Mouse (Mus musculus) heart, embryonic 12.5 days (tissue): ENCODE data around the gene Cd3eap. TPM values are rescaled to one million over a fixed set of nuclear protein-coding genes. Genes with fewer than 3 reads are reported as not detected.

Experiments
- ATAC-seq: fragments of 200-750 bp; cut with Nextera tagmentation; 2 replicates; pipeline ENCODE4 v1.8.0; 2017; ENCODE audit warnings: moderate TSS enrichment, moderate library complexity; ENCODE audit not compliant: insufficient number of reproducible peaks, low FRiP score
- H3K27ac ChIP-seq: fragments of 300-500 bp; sonication (generic); 2 replicates; pipeline ENCODE4 v1.5.1; 2016; ENCODE audit warnings: mild to moderate bottlenecking, moderate library complexity; ENCODE audit not compliant: poor library complexity, severe bottlenecking
- H3K27me3 ChIP-seq: fragments of 300-500 bp; sonication (generic); replicated peaks from 2 replicates; pipeline ENCODE4 v1.6.1; 2016; ENCODE audit warnings: mild to moderate bottlenecking, moderate library complexity
- H3K36me3 ChIP-seq: fragments of 300-500 bp; sonication (generic); 2 replicates; pipeline ENCODE4 v1.6.1; 2016; ENCODE audit warnings: mild to moderate bottlenecking, moderate library complexity
- H3K4me1 ChIP-seq: fragments of 300-500 bp; sonication (generic); replicated peaks from 2 replicates; pipeline ENCODE4 v1.6.1; 2016; ENCODE audit warnings: mild to moderate bottlenecking
- H3K4me2 ChIP-seq: fragments of 300-500 bp; sonication (generic); 2 replicates; pipeline ENCODE4 v1.6.1; 2016; ENCODE audit warnings: mild to moderate bottlenecking, moderate library complexity
- H3K4me3 ChIP-seq: fragments of 300-500 bp; sonication (generic); 2 replicates; pipeline ENCODE4 v1.5.1; 2016; ENCODE audit warnings: mild to moderate bottlenecking
- H3K9ac ChIP-seq: fragments of 300-500 bp; sonication (generic); 2 replicates; pipeline ENCODE4 v1.6.1; 2016; ENCODE audit warnings: mild to moderate bottlenecking, moderate library complexity
- H3K9me3 ChIP-seq: fragments of 300-500 bp; sonication (generic); replicated peaks from 2 replicates; pipeline ENCODE4 v1.6.1; 2016; ENCODE audit warnings: mild to moderate bottlenecking, moderate library complexity
- WGBS: fragments of 180-500 bp; shearing (Covaris S2); methylation state at CpG from one replicate; pipeline ENCODE4 v1.1.7; 2016; 5-methylcytosine and 5-hydroxymethylcytosine counted together
- polyA plus RNA-seq: library from polyadenylated mRNA; unstranded; fragments of >200 nt; fragmentation: Nextera tagmentation; extraction: Ambion mirVana; gene quantifications from 2 replicates; pipeline ENCODE4 v1.2.1, GENCODE M21; 2016

Cd3eap gene
- 17.6 and 18.4 TPM in 2 replicates for polyA plus RNA-seq

GRCm38 (mm10) chr7:19359299-19359891 is at the start of gene Cd3eap, which contains the start of gene Ppp1r13l:
Gene Cd3eap, minus strand, starts transcription at chr7:19359483.
Gene Ppp1r13l, plus strand, starts transcription at chr7:19359749.
- peak within 1 kb of the TSS; percentile 70 for H3K27ac ChIP-seq
- ATAC-seq: peak; percentile 68
- no peaks in the 10 kb centered on the region for H3K27me3 ChIP-seq
- H3K4me3 ChIP-seq: peak within 1 kb of the TSS; percentile 89
- H3K4me1 ChIP-seq: peaks cover 45% of the 10 kb centered on the region
- peaks cover 35% of the 10 kb centered on the region for H3K36me3 ChIP-seq
- no peaks in the 10 kb centered on the region for H3K9me3 ChIP-seq
- H3K9ac ChIP-seq: peak within 1 kb of the TSS; percentile 85
- H3K4me2 ChIP-seq: peak within 1 kb of the TSS; percentile 88
- WGBS: under 1% methylated on average over 31 of the region's 31 CpGs

GRCm38 (mm10) chr7:19405417-19405816 is 46.1 kb upstream of the Cd3eap start:
- H3K4me3 ChIP-seq: peak overlapping the region; percentile 14; the same call in 1 of the 2 replicates
- H3K4me2 ChIP-seq: peak overlapping the region; percentile 58; the same call in 1 of the 2 replicates
- H3K9ac ChIP-seq: no peak overlapping the region
- H3K4me1 ChIP-seq: peaks cover 24% of the 10 kb centered on the region
- peaks cover 50% of the 10 kb centered on the region for H3K27me3 ChIP-seq
- H3K36me3 ChIP-seq: no peaks in the 10 kb centered on the region
- no peak overlapping the region for H3K27ac ChIP-seq
- peak; percentile 43; the same call in 1 of the 2 replicates for ATAC-seq
- WGBS: 3% methylated on average over 19 of the region's 19 CpGs
- H3K9me3 ChIP-seq: peaks cover 8% of the 10 kb centered on the region; the same call in 1 of the 2 replicates

GRCm38 (mm10) chr7:19404476-19404875 is 45.2 kb upstream of the Cd3eap start, which contains the start of gene Ckm:
Gene Ckm, plus strand, starts transcription at chr7:19404776.
- H3K36me3 ChIP-seq: no peaks in the 10 kb centered on the region
- peaks cover 8% of the 10 kb centered on the region; the same call in 1 of the 2 replicates for H3K9me3 ChIP-seq
- H3K4me3 ChIP-seq: peak within 1 kb of the TSS; percentile 64
- H3K9ac ChIP-seq: peak within 1 kb of the TSS; percentile 72
- H3K27me3 ChIP-seq: peaks cover 56% of the 10 kb centered on the region
- H3K27ac ChIP-seq: no peak within 1 kb of the TSS
- no peak for ATAC-seq
- 52% methylated on average over 7 of the region's 7 CpGs for WGBS
- H3K4me1 ChIP-seq: peaks cover 20% of the 10 kb centered on the region
- H3K4me2 ChIP-seq: peak within 1 kb of the TSS; percentile 97

GRCm38 (mm10) chr7:19403731-19404296 is 44.5 kb upstream of the Cd3eap start, which contains the start of gene Klc3:
Gene Klc3, minus strand, starts transcription at chr7:19404104.
- peak within 1 kb of the TSS; percentile 72 for H3K9ac ChIP-seq
- peak; percentile 82 for ATAC-seq
- WGBS: under 1% methylated on average over 62 of the region's 62 CpGs
- H3K4me1 ChIP-seq: peaks cover 22% of the 10 kb centered on the region
- H3K9me3 ChIP-seq: peaks cover 8% of the 10 kb centered on the region; the same call in 1 of the 2 replicates
- H3K4me2 ChIP-seq: peak within 1 kb of the TSS; percentile 97
- H3K4me3 ChIP-seq: peak within 1 kb of the TSS; percentile 64
- H3K36me3 ChIP-seq: no peaks in the 10 kb centered on the region
- peaks cover 62% of the 10 kb centered on the region for H3K27me3 ChIP-seq
- no peak within 1 kb of the TSS for H3K27ac ChIP-seq

GRCm38 (mm10) chr7:19402535-19403112 is 43.3 kb upstream of the Cd3eap start:
- 79% methylated on average over 9 of the region's 9 CpGs for WGBS
- H3K4me1 ChIP-seq: peaks cover 22% of the 10 kb centered on the region
- no peak overlapping the region for H3K27ac ChIP-seq
- no peaks in the 10 kb centered on the region for H3K36me3 ChIP-seq
- H3K4me3 ChIP-seq: no peak overlapping the region
- no peak overlapping the region for H3K4me2 ChIP-seq
- peaks cover 8% of the 10 kb centered on the region; the same call in 1 of the 2 replicates for H3K9me3 ChIP-seq
- peaks cover 67% of the 10 kb centered on the region for H3K27me3 ChIP-seq
- no peak overlapping the region for H3K9ac ChIP-seq
- no peak for ATAC-seq

GRCm38 (mm10) chr7:19400946-19401345 is 41.7 kb upstream of the Cd3eap start:
- ATAC-seq: no peak
- H3K36me3 ChIP-seq: peaks cover 2% of the 10 kb centered on the region; the same call in 1 of the 2 replicates
- no peak overlapping the region for H3K27ac ChIP-seq
- no peak overlapping the region for H3K9ac ChIP-seq
- H3K4me1 ChIP-seq: peaks cover 22% of the 10 kb centered on the region
- WGBS: 72% methylated on average over 4 of the region's 4 CpGs
- no peak overlapping the region for H3K4me2 ChIP-seq
- no peak overlapping the region for H3K4me3 ChIP-seq
- peaks cover 63% of the 10 kb centered on the region for H3K27me3 ChIP-seq
- peaks cover 8% of the 10 kb centered on the region; the same call in 1 of the 2 replicates for H3K9me3 ChIP-seq

GRCm38 (mm10) chr7:19399496-19400280 is 40.4 kb upstream of the Cd3eap start:
- ATAC-seq: 0 out of 2 replicates have a peak, but pooled peaks have one; percentile 19
- H3K4me2 ChIP-seq: peak overlapping the region; percentile 82
- 3% methylated on average over 27 of the region's 27 CpGs for WGBS
- H3K4me1 ChIP-seq: peaks cover 20% of the 10 kb centered on the region
- H3K4me3 ChIP-seq: peak overlapping the region; percentile 44
- peak overlapping the region; percentile 66 for H3K9ac ChIP-seq
- peaks cover 14% of the 10 kb centered on the region for H3K36me3 ChIP-seq
- no peak overlapping the region for H3K27ac ChIP-seq
- peaks cover 57% of the 10 kb centered on the region for H3K27me3 ChIP-seq
- H3K9me3 ChIP-seq: peaks cover 8% of the 10 kb centered on the region; the same call in 1 of the 2 replicates

- no peak overlapping the region for H3K4me3 ChIP-seq
- peaks cover 6% of the 10 kb centered on the region for H3K4me1 ChIP-seq
- no peak overlapping the region for H3K4me2 ChIP-seq
- no peaks in the 10 kb centered on the region for H3K9me3 ChIP-seq
- peaks cover 11% of the 10 kb centered on the region for H3K27me3 ChIP-seq
- no peak for ATAC-seq
- peaks cover 65% of the 10 kb centered on the region for H3K36me3 ChIP-seq
- no peak overlapping the region for H3K27ac ChIP-seq
- no peak overlapping the region for H3K9ac ChIP-seq
- WGBS: 85% methylated on average over 8 of the region's 8 CpGs
Measured at GRCm38 (mm10) chr7:19394484-19394883, 35.2 kb upstream of the Cd3eap start.

- Histone ChIP-seq H3K4me3 (no peak overlapping the region), H3K4me2 (no peak overlapping the region), H3K4me1 (peaks cover under 1% of the 10 kb centered on the region; the same call in 1 of the 2 replicates), H3K9me3 (no peaks in the 10 kb centered on the region), H3K36me3 (peaks cover 97% of the 10 kb centered on the region), H3K9ac (no peak overlapping the region), H3K27ac (no peak overlapping the region), H3K27me3 (no peaks in the 10 kb centered on the region)
- ATAC-seq: no peak
- WGBS: 76% methylated on average over 10 of the region's 10 CpGs
Measured at GRCm38 (mm10) chr7:19388699-19389413, 29.6 kb upstream of the Cd3eap start.

- no peaks in the 10 kb centered on the region for H3K27me3 ChIP-seq
- H3K4me2 ChIP-seq: no peak overlapping the region
- no peak overlapping the region for H3K4me3 ChIP-seq
- peaks cover 56% of the 10 kb centered on the region for H3K36me3 ChIP-seq
- peaks cover 17% of the 10 kb centered on the region for H3K4me1 ChIP-seq
- no peaks in the 10 kb centered on the region for H3K9me3 ChIP-seq
- H3K9ac ChIP-seq: no peak overlapping the region
- ATAC-seq: no peak
- H3K27ac ChIP-seq: no peak overlapping the region
- WGBS: 87% methylated on average over 9 of the region's 9 CpGs
Measured at GRCm38 (mm10) chr7:19383708-19384107, 24.4 kb upstream of the Cd3eap start.
